Mouse (Mus musculus): Measurements from ENCODE around the gene Bace2. TPM values are rescaled to one million over a fixed set of nuclear protein-coding genes. Genes with fewer than 3 reads are reported as not detected.
A peak's percentile ranks its signal among the peaks of the same experiment; 100 is the strongest.

Gene Bace2
- total and polyA plus RNA-seq, 3 experiments = 4.8 to 16.9 (median 15.8) TPM

DNA sequence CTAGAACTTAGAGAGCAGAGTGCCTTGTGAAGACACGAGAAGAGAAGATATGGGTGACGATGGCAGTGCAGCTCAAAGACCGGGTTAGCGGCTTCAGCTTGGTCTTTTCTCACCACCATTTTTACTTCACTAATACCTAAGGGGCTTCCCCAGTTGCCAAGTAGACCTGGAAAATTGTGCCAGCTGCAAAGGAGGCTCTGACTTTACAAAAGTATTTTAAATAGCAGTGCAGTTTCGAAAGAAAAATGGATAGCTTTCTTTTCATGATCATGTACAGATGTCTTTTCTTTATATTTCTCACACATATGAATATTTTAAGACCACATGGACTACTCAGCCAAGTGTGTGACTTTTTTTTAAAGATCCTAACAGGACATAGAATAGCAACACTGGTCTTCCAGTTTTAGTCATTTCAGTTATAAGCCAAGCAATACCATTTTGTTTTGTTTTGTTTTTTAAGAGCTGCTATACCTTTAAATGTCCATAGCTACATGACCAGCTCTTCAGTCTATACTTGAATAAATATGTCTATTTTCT is 49.0 kb downstream of the Bace2 start:
- Histone ChIP-seq H3K4me1 (ENCODE audit: control insufficient read depth, insufficient read depth, low read length) (peaks cover 1% of the 10 kb centered on the region; the same call in 1 of the 2 replicates), H3K4me3 (no peak overlapping the region), H3K27ac (no peak overlapping the region), H3K36me3 (ENCODE audit: control insufficient read depth, insufficient read depth, low read length) (no peaks in the 10 kb centered on the region), H3K79me2 (replicated peaks; ENCODE audit: control insufficient read depth, insufficient read depth, low read length) (no peaks in the 10 kb centered on the region), H3K9ac (ENCODE audit: low read depth, low read length) (no peak overlapping the region), H3K27me3 (ENCODE audit: control insufficient read depth, insufficient read depth, low read length) (no peaks in the 10 kb centered on the region)
- intact Hi-C loops (cut with DNase I) = no loop called here
- DNase-seq = no peak
- WGBS = 91% methylated on average over 5 of the region's 5 CpGs
- TF ChIP-seq CTCF (IDR thresholded peaks at IDR 0.05) (no peak), EP300 (IDR thresholded peaks at IDR 0.05; ENCODE audit: insufficient read depth, low read depth, low read length) (no peak), POLR2A (IDR thresholded peaks at IDR 0.05; ENCODE audit: insufficient read depth, low read depth, low read length) (no peak)

DNA sequence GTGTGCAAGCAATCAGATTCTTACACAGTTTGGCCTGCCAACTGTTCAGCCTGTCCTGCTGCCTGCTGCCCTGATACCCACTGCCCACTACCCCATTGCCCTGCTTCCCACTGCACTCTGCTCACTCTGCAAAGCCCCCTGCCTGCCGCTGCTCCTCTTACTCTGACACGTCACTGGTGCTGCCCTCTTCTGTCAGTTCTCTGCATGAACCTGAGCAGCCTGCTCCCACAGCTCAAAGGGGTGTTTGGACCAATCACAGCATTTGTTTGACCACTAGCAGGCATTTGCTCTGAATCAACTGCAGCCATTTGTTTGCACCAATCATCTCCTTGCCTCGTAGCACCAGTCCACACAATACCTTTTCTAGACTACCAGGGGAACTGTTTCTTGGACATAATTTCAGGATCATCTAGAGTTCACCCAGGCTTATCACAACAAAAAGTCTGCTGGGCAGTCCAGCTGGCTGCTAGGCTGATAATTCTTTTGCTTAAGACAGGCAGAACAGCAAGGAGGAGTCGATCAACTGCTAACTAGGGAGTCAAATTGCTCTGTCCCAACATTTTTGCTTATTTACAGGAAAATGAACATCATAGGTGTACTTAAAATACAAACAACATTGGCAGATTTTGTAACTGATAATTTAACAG is 61.5 kb downstream of the Bace2 start:
- intact Hi-C loops (cut with DNase I) = loop anchor here (5.0 kb wide), 2 partner anchors 61 to 106 kb away; partner anchors contain the start of gene Bace2
- Histone ChIP-seq H3K27me3 (ENCODE audit: control insufficient read depth, insufficient read depth, low read length) (no peaks in the 10 kb centered on the region), H3K4me1 (ENCODE audit: control insufficient read depth, insufficient read depth, low read length) (no peaks in the 10 kb centered on the region), H3K4me3 (no peak overlapping the region), H3K27ac (no peak overlapping the region), H3K79me2 (replicated peaks; ENCODE audit: control insufficient read depth, insufficient read depth, low read length) (no peaks in the 10 kb centered on the region), H3K9ac (ENCODE audit: low read depth, low read length) (no peak overlapping the region), H3K36me3 (ENCODE audit: control insufficient read depth, insufficient read depth, low read length) (no peaks in the 10 kb centered on the region)
- DNase-seq = peak; percentile 44 to 49
- peak; percentile 70 for TF ChIP-seq CTCF (IDR thresholded peaks at IDR 0.05)
- TF ChIP-seq POLR2A (IDR thresholded peaks at IDR 0.05; ENCODE audit: insufficient read depth, low read depth, low read length) = no peak
- 26% methylated on average over 4 of the region's 4 CpGs for WGBS

DNA sequence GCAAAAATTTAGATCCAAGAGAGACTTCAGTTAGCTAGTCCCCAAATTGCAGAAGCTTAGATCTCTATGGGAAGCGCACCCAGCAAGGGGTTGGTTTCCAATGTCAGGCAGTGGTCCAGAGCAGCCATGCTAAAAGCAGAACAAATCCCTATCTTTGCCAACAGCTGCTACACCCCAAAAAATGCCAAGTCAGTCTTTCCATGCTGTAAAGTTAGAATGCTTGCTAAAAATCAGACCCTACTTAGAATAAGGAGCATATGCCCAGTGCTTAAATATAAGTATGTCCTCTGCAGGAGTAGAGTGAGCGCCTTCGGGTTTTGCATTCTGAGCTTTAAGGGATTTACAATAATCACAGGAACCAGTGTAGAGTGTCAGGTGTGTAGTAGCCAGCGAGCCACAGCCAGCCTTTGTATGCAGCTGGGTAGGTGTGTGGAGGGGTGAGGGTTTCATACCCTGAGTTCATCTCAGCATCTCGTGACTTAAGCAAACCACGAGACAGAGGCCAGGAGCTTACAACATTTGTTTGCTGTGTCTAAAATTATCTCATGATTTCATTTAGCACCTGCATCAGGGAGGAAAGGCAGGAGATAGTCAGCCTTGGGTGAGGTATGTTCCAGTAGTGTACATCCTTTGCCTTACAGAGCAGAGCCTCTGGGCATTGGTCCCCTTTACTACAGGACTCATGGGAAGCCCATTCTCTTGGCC is 62.4 kb downstream of the Bace2 start:
- no peak overlapping the region for H3K4me3 ChIP-seq
- no peaks in the 10 kb centered on the region for H3K79me2 ChIP-seq (replicated peaks; ENCODE audit: control insufficient read depth, insufficient read depth, low read length)
- no peak for TF ChIP-seq CTCF (IDR thresholded peaks at IDR 0.05)
- no peak for TF ChIP-seq EP300 (IDR thresholded peaks at IDR 0.05; ENCODE audit: insufficient read depth, low read depth, low read length)
- no peak for TF ChIP-seq POLR2A (IDR thresholded peaks at IDR 0.05; ENCODE audit: insufficient read depth, low read depth, low read length)
- H3K27ac ChIP-seq = no peak overlapping the region
- intact Hi-C loops (cut with DNase I) = loop anchor here (5.0 kb wide), 2 partner anchors 62 to 107 kb away; partner anchors contain the start of gene Bace2
- no peaks in the 10 kb centered on the region for H3K27me3 ChIP-seq (ENCODE audit: control insufficient read depth, insufficient read depth, low read length)
- no peak overlapping the region for H3K9ac ChIP-seq (ENCODE audit: low read depth, low read length)
- WGBS = 81% methylated on average over 6 of the region's 6 CpGs
- H3K4me1 ChIP-seq (ENCODE audit: control insufficient read depth, insufficient read depth, low read length) = no peaks in the 10 kb centered on the region
- no peak for DNase-seq
- H3K36me3 ChIP-seq (ENCODE audit: control insufficient read depth, insufficient read depth, low read length) = no peaks in the 10 kb centered on the region

DNA sequence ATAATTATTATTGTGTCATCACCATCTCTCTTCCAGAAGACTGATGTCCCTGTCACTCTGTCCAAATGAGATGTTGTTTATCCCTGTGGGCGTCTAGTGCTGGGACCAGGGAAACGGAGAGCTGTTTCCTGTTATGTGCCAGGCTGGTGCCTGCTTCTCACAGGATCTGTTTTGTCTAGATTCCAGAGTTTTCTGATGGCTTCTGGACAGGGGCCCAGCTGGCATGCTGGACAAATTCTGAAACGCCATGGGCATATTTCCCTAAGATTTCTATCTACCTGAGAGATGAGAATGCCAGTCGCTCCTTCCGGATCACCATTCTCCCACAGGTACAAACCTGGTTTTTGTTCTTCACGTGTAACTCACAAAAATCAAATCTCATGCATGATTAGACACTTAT is 65.1 kb downstream of the Bace2 start:
- Histone ChIP-seq H3K27ac (no peak overlapping the region), H3K79me2 (replicated peaks; ENCODE audit: control insufficient read depth, insufficient read depth, low read length) (no peaks in the 10 kb centered on the region), H3K4me3 (no peak overlapping the region), H3K27me3 (ENCODE audit: control insufficient read depth, insufficient read depth, low read length) (no peaks in the 10 kb centered on the region), H3K9ac (ENCODE audit: low read depth, low read length) (no peak overlapping the region), H3K36me3 (ENCODE audit: control insufficient read depth, insufficient read depth, low read length) (no peaks in the 10 kb centered on the region), H3K4me1 (ENCODE audit: control insufficient read depth, insufficient read depth, low read length) (no peaks in the 10 kb centered on the region)
- no peak for TF ChIP-seq POLR2A (IDR thresholded peaks at IDR 0.05; ENCODE audit: insufficient read depth, low read depth, low read length)
- TF ChIP-seq EP300 (IDR thresholded peaks at IDR 0.05; ENCODE audit: insufficient read depth, low read depth, low read length) = no peak
- no peak for TF ChIP-seq CTCF (IDR thresholded peaks at IDR 0.05)
- DNase-seq = no peak
- 75% methylated on average over 6 of the region's 6 CpGs for WGBS
- intact Hi-C loops (cut with DNase I) = no loop called here

DNA sequence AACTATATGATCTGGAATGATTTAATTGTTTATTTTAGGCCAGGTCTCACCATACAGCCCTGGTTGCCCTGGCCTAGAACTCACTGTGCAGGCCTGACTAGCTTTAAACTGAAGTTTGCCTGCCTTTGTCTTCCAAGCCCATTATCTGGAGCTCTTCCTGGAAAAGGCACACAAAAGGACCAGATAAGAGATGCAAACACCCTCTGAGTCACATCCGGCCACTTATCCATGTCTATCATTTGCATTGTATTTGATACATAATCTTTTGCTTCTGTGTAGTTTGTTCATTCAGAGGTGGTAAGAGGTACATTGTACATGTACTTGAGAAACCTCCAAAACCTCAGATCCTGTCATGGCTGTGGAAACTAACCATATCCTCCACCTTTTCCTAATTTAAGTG is 67.1 kb downstream of the Bace2 start:
- Histone ChIP-seq H3K9ac (ENCODE audit: low read depth, low read length) (no peak overlapping the region), H3K27ac (no peak overlapping the region), H3K4me1 (ENCODE audit: control insufficient read depth, insufficient read depth, low read length) (no peaks in the 10 kb centered on the region), H3K27me3 (ENCODE audit: control insufficient read depth, insufficient read depth, low read length) (no peaks in the 10 kb centered on the region), H3K36me3 (ENCODE audit: control insufficient read depth, insufficient read depth, low read length) (no peaks in the 10 kb centered on the region), H3K79me2 (replicated peaks; ENCODE audit: control insufficient read depth, insufficient read depth, low read length) (no peaks in the 10 kb centered on the region), H3K4me3 (no peak overlapping the region)
- no peak for DNase-seq
- intact Hi-C loops (cut with DNase I) = no loop called here
- WGBS = 48% methylated on average over 1 of the region's 1 CpGs
- TF ChIP-seq EP300 (IDR thresholded peaks at IDR 0.05; ENCODE audit: insufficient read depth, low read depth, low read length) (no peak), CTCF (IDR thresholded peaks at IDR 0.05) (no peak), POLR2A (IDR thresholded peaks at IDR 0.05; ENCODE audit: insufficient read depth, low read depth, low read length) (no peak)

DNA sequence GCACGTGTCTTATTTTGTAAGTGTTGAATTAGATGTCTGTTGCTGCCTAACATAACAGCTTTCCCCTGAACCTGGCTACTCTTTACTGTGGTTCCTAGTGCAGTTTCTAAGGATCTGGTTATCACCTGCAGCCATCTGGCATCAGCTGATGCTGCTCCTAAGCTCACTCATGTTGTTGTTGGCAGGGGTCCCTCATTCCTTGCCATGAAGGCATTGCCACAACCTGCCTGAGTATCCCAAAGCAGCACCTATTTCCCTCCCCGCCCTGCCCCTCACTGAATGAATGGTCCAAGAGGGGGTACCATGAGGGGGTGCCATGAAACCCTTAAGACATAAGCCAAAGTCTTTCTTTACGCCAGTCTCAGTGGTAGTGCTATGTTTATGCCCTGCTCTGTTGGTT is 71.5 kb downstream of the Bace2 start:
- no peak for DNase-seq
- Histone ChIP-seq H3K27ac (no peak overlapping the region), H3K36me3 (ENCODE audit: control insufficient read depth, insufficient read depth, low read length) (no peaks in the 10 kb centered on the region), H3K27me3 (ENCODE audit: control insufficient read depth, insufficient read depth, low read length) (no peaks in the 10 kb centered on the region), H3K4me1 (ENCODE audit: control insufficient read depth, insufficient read depth, low read length) (peaks cover 2% of the 10 kb centered on the region), H3K4me3 (no peak overlapping the region), H3K79me2 (replicated peaks; ENCODE audit: control insufficient read depth, insufficient read depth, low read length) (no peaks in the 10 kb centered on the region), H3K9ac (ENCODE audit: low read depth, low read length) (no peak overlapping the region)
- intact Hi-C loops (cut with DNase I) = no loop called here
- TF ChIP-seq CTCF (IDR thresholded peaks at IDR 0.05) (no peak), POLR2A (IDR thresholded peaks at IDR 0.05; ENCODE audit: insufficient read depth, low read depth, low read length) (no peak), EP300 (IDR thresholded peaks at IDR 0.05; ENCODE audit: insufficient read depth, low read depth, low read length) (no peak)
- 84% methylated on average over 3 of the region's 3 CpGs for WGBS

Measured in heart, adult 2 months (tissue).